Mouse (Mus musculus) NIH3T3 (cell line): ENCODE measurements at regions not wholly inside any gene's neighbourhood (a gene's known extent, or its start where the extent isn't known, plus 50 kb on each side); places are given as distances from the start of the nearest gene placed in this dataset.

ENCODE experiments used
- DNase-seq: peaks from one replicate; pipeline ENCODE4 v3.0.0-alpha.2; 2012; ENCODE audit warnings: low read depth

GRCm38 (mm10) chr8:49015701-49016100, 171.9 kb upstream of the Tenm3 start:
- DNase-seq: no peak

- DNase-seq: no peak
These were observed 171.4 kb upstream of the Tenm3 start for GRCm38 (mm10) chr8:49015200-49015599.

GRCm38 (mm10) chr8:49006236-49006965, 162.7 kb upstream of the Tenm3 start:
- DNase-seq: no peak

- DNase-seq: no peak
These were observed 137.9 kb upstream of the Tenm3 start for GRCm38 (mm10) chr8:48981667-48982066.

- no peak for DNase-seq
These were observed 137.0 kb upstream of the Tenm3 start for GRCm38 (mm10) chr8:48980755-48981154.

- no peak for DNase-seq
These were observed 126.9 kb upstream of the Tenm3 start for GRCm38 (mm10) chr8:48970655-48971054.

- DNase-seq: no peak
These were observed 121.2 kb upstream of the Tenm3 start for GRCm38 (mm10) chr8:48964929-48965328.

- no peak for DNase-seq
These were observed 113.9 kb upstream of the Tenm3 start for GRCm38 (mm10) chr8:48957614-48958013.

- DNase-seq: no peak
These were observed 107.7 kb upstream of the Tenm3 start for GRCm38 (mm10) chr8:48951412-48951811.

GRCm38 (mm10) chr8:48944177-48944576, 100.4 kb upstream of the Tenm3 start:
- DNase-seq: no peak

- DNase-seq: no peak
These were observed 93.4 kb upstream of the Tenm3 start for GRCm38 (mm10) chr8:48937144-48937543.

GRCm38 (mm10) chr8:48927135-48927534, 83.4 kb upstream of the Tenm3 start:
- DNase-seq: no peak

GRCm38 (mm10) chr8:48915275-48915674, 71.5 kb upstream of the Tenm3 start:
- DNase-seq: no peak

GRCm38 (mm10) chr8:48912842-48913241, 69.1 kb upstream of the Tenm3 start:
- no peak for DNase-seq

- no peak for DNase-seq
These were observed 58.1 kb upstream of the Tenm3 start for GRCm38 (mm10) chr8:48901668-48902406.

- DNase-seq: no peak
These were observed 52.9 kb upstream of the Tenm3 start for GRCm38 (mm10) chr8:48896687-48897086.

- DNase-seq: no peak
These were observed 52.5 kb upstream of the Tenm3 start for GRCm38 (mm10) chr8:48896251-48896650.

- no peak for DNase-seq
These were observed 51.8 kb upstream of the Tenm3 start for GRCm38 (mm10) chr8:48895586-48895985.
